Mouse (Mus musculus) intestine, postnatal 0 days (tissue): ENCODE data around the gene Prm1. TPM values are rescaled to one million over a fixed set of nuclear protein-coding genes. Genes with fewer than 3 reads are reported as not detected.

ENCODE experiments used
- ATAC-seq: fragments of 200-750 bp; cut with Nextera tagmentation; 2 replicates; pipeline ENCODE4 v1.8.0; 2017; ENCODE audit warnings: mild to moderate bottlenecking, moderate TSS enrichment, moderate library complexity
- H3K27ac ChIP-seq: fragments of 300-500 bp; sonication (generic); 2 replicates; pipeline ENCODE4 v1.5.1; 2014; ENCODE audit warnings: mild to moderate bottlenecking, low read depth, low read length, moderate library complexity
- H3K27me3 ChIP-seq: fragments of 300-500 bp; sonication (generic); replicated peaks from 2 replicates; pipeline ENCODE4 v1.6.1; 2014; ENCODE audit warnings: low read length, mixed read lengths; ENCODE audit not compliant: control insufficient read depth, insufficient read depth
- H3K36me3 ChIP-seq: fragments of 300-500 bp; sonication (generic); 2 replicates; pipeline ENCODE4 v1.6.1; 2014; ENCODE audit warnings: mild to moderate bottlenecking, moderate library complexity; ENCODE audit not compliant: control insufficient read depth, insufficient read depth
- H3K4me1 ChIP-seq: fragments of 300-500 bp; sonication (generic); replicated peaks from 2 replicates; pipeline ENCODE4 v1.6.1; 2014; ENCODE audit warnings: antibody characterized with exemption, low read length, mixed read lengths; ENCODE audit not compliant: control insufficient read depth, insufficient read depth
- H3K4me2 ChIP-seq: fragments of 300-500 bp; sonication (generic); replicated peaks from 2 replicates; pipeline ENCODE4 v1.6.1; 2014; ENCODE audit warnings: low read depth, mild to moderate bottlenecking, moderate library complexity
- H3K4me3 ChIP-seq: fragments of 300-500 bp; sonication (generic); 2 replicates; pipeline ENCODE4 v1.5.1; 2014; ENCODE audit warnings: low read depth, low read length
- H3K9ac ChIP-seq: fragments of 300-500 bp; sonication (generic); 2 replicates; pipeline ENCODE4 v1.6.1; 2014; ENCODE audit warnings: mild to moderate bottlenecking, low read depth, low read length
- H3K9me3 ChIP-seq: fragments of 300-500 bp; sonication (generic); 2 replicates; pipeline ENCODE4 v1.6.1; 2016; ENCODE audit warnings: mixed run types; ENCODE audit not compliant: control insufficient read depth
- CTCF ChIP-seq: sonication (generic); IDR thresholded peaks from 2 replicates; pipeline ENCODE4 v1.5.1; 2016; ENCODE audit warnings: low read depth, mild to moderate bottlenecking, control low read depth, antibody characterized with exemption, moderate library complexity
- WGBS: fragments of 180-500 bp; shearing (Covaris S2); extraction: QIAGEN DNeasy Blood & Tissue Kit; methylation state at CpG from one replicate; pipeline ENCODE4 v1.1.7; 2014; 5-methylcytosine and 5-hydroxymethylcytosine counted together
- polyA plus RNA-seq: library from polyadenylated mRNA; unstranded; fragments of >200 nt; fragmentation: Nextera tagmentation; extraction: Ambion mirVana; gene quantifications from 2 replicates; pipeline ENCODE4 v1.2.1, GENCODE M21; 2015

Prm1 gene
- polyA plus RNA-seq, 1 experiment from 2014 or later, result not detected

DNA sequence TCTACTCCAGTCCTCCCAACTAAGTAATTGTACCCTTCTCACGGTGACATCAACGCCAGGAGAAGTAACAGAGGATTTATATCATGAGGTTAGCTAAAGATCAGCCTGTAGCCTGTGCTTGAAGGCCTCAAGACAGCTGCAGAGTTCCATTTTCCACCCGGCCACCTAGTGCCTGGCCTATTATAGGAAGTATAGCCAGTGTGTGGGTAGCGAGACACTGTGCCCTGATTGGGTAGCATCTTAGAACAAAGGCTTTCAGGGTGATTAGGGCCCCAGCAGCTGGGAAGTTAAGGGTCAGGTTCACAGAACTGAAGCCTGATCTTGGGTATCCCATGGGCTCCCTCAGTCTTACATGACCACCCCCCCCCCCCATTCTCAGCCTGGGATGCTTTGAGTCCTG, 16.8 kb downstream of the Prm1 start:
- Histone ChIP-seq H3K4me3 (no peak overlapping the region), H3K4me1 (0 out of 2 replicates have a peak, but pooled peaks cover 6% of the 10 kb centered on the region), H3K9me3 (no peaks in the 10 kb centered on the region), H3K27ac (no peak overlapping the region), H3K4me2 (no peak overlapping the region), H3K36me3 (no peaks in the 10 kb centered on the region), H3K27me3 (no peaks in the 10 kb centered on the region), H3K9ac (no peak overlapping the region)
- 82% methylated on average over 4 of the region's 4 CpGs for WGBS
- no peak for ATAC-seq
- no peak for TF ChIP-seq CTCF

DNA sequence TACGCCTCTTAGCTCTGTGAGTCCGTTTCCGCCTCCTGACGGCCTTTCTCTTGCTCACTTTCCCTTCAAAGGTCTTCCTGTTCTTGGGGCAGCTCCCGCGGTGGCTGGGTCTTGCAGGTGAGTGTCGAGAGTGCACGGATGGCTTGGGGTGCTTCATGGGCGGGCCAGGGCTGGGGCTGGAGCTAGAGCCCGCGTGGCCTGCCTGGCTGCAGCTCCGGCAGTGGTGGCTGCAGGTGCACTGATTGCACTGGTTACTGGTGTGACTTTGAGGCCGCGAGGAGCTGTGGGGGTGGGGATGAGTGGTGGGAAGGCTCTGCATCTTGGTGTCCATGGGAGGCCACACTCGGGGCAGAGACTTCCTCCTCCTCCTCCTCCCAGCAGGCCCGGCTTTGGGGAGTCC, 17.4 kb downstream of the Prm1 start, which contains the start of gene Tnp2:
Tnp2 (minus strand) TSS at position 390 of the 400 bp plus-strand sequence.
- Histone ChIP-seq H3K4me1 (0 out of 2 replicates have a peak, but pooled peaks cover 8% of the 10 kb centered on the region), H3K9ac (no peak within 1 kb of the TSS), H3K9me3 (no peaks in the 10 kb centered on the region), H3K27ac (no peak within 1 kb of the TSS), H3K27me3 (no peaks in the 10 kb centered on the region), H3K36me3 (no peaks in the 10 kb centered on the region), H3K4me2 (no peak within 1 kb of the TSS), H3K4me3 (no peak within 1 kb of the TSS)
- no peak for ATAC-seq
- 45% methylated on average over 16 of the region's 16 CpGs for WGBS
- no peak for TF ChIP-seq CTCF

DNA sequence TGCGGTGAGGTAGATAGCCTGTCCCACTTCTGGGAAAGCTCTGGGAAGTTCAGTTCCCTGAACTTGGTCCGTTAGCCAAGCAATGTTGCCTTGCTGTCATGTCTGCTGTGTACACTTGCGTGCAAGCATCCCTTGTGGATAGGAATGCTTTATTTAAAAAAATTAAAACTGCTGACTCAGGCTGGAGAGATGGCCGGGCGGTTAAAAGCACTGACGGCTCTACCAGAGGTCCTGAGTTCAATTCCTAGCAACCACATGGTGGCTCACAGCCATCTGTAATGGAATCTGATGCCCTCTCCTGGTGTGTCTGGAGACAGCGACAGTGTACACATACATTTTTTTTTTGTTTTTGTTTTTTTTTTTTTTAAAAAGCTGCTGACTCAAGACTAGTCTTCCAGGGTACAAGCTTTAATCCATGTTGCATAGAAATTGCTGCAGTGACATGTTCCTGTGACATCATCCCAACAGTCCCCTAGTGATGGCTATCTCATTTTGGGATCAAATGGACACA, 18.0 kb downstream of the Prm1 start:
- no peak for ATAC-seq
- Histone ChIP-seq H3K9me3 (no peaks in the 10 kb centered on the region), H3K27me3 (no peaks in the 10 kb centered on the region), H3K4me2 (no peak overlapping the region), H3K27ac (no peak overlapping the region), H3K36me3 (no peaks in the 10 kb centered on the region), H3K4me1 (0 out of 2 replicates have a peak, but pooled peaks cover 8% of the 10 kb centered on the region), H3K4me3 (no peak overlapping the region), H3K9ac (no peak overlapping the region)
- TF ChIP-seq CTCF, result peak; percentile 28; the same call in 1 of the 2 replicates
- WGBS, result 76% methylated on average over 7 of the region's 7 CpGs

DNA sequence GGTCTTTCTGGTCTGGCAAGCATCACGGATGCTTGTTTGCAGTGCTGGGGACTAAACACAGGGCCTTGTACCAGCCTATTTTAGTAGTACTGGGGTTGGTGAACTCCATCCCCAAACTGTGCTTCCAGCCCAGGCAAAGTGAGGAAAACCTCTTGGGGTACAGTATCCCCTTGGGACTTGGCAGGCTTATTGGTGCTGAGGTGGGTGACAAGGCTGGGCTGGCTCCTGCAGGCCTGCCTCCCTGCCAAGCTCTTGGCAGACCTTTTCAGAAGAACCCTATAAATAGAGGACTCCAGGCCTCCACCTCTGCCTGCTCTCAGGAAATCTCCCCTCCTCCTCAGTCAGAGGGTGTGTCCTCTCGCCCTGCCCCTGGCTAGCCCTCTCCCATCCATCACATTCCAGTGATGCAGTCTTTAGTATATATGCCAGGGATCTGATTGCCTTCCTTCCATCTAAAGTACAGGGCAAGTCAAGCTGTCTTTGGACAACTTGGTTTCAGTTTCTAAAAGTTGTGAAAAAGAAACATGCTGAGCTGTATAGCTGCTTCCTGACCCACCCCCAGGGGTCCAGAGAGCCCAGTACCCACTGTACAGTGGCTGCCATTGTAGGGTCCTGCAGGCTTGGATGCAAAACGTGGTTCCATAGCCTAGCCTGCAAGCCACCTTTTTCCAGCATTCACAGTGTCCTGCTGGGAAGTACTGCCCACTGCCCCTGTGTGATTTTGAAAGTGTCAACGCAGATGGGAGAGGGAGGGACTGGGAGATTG, 18.7 kb downstream of the Prm1 start:
- no peaks in the 10 kb centered on the region for H3K9me3 ChIP-seq
- no peak for ATAC-seq
- H3K4me2 ChIP-seq, result no peak overlapping the region
- no peak for TF ChIP-seq CTCF
- no peak overlapping the region for H3K9ac ChIP-seq
- 71% methylated on average over 4 of the region's 4 CpGs for WGBS
- 0 out of 2 replicates have a peak overlapping the region, but pooled peaks have one; percentile 97 for H3K27ac ChIP-seq
- H3K36me3 ChIP-seq, result no peaks in the 10 kb centered on the region
- H3K4me1 ChIP-seq, result 0 out of 2 replicates have a peak, but pooled peaks cover 8% of the 10 kb centered on the region
- no peak overlapping the region for H3K4me3 ChIP-seq
- no peaks in the 10 kb centered on the region for H3K27me3 ChIP-seq

DNA sequence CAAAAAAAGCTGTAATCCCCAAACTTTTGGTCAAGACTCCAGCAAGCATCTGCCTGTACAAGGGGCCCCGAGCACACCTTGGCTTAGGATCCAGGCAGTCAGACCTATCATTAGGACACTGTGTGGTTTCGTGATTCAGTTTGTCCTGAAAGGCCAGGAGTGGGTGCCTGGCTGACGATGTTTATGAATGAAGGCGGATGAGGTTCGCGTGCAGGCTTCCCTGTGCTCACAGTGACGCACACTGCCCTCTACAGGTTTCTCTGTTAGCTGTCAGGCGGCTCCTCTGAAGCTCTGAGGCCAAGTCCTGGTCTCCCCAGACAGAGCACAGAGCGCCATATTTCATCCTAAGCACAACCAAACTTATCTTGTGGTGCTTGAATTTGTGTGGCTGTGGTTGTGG, 19.4 kb downstream of the Prm1 start:
- H3K36me3 ChIP-seq, result no peaks in the 10 kb centered on the region
- 3% methylated on average over 9 of the region's 9 CpGs for WGBS
- H3K9me3 ChIP-seq, result no peaks in the 10 kb centered on the region
- H3K4me2 ChIP-seq, result peak overlapping the region; percentile 100
- peak; percentile 44 for ATAC-seq
- peak; percentile 95 for TF ChIP-seq CTCF
- peak overlapping the region; percentile 97 for H3K27ac ChIP-seq
- no peaks in the 10 kb centered on the region for H3K27me3 ChIP-seq
- H3K4me1 ChIP-seq, result 0 out of 2 replicates have a peak, but pooled peaks cover 8% of the 10 kb centered on the region
- H3K4me3 ChIP-seq, result peak overlapping the region; percentile 81
- H3K9ac ChIP-seq, result peak overlapping the region; percentile 77

DNA sequence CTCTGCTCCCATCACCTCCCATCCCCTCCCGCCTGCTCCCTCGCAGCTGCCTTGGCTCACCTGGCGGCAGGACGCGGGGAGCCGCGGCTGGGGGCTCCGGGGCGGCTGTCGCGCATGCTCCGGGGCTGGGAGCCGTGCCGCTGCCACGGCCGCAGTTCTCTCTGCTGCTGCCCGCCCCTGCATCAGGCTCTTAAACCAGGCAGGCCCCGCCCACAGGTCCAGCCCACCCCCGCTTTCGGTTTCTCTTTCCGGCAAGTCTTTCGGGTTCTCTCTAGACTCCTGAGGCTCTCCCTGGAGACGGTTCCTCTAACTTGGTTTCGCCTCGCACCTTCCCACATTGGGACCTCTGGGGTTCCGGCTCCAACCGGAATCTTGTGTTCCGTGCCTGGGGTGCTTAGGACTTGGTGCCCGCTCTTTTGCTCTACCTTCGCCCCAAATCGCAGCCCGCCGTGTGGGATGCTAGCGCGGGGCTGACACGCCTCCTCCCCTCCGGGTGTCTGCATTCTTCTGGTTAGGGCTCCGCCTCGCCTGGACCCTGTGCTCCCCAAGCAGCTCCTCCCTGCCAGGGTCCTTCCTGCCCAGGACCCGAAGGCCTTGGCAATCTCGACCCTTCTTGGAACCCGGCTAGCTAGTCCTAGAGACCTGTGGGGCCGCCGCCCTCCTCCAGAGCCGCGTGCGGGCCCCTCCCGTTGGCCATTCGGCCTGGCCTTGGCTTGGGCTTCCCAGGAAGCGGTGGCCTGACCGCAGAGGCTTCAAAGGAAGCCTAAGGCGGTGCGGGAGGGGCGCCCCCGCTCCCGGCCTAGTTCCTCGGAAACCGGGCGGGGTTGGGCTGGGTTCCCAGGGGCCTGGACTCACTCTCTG, 20.0 kb downstream of the Prm1 start, which contains the start of gene Socs1:
Socs1 (minus strand) TSS at position 166 of the 861 bp plus-strand sequence.
- H3K27ac ChIP-seq, result peak within 1 kb of the TSS; percentile 97
- H3K4me2 ChIP-seq, result peak within 1 kb of the TSS; percentile 100
- no peaks in the 10 kb centered on the region for H3K36me3 ChIP-seq
- under 1% methylated on average over 59 of the region's 59 CpGs for WGBS
- 0 out of 2 replicates have a peak, but pooled peaks cover 8% of the 10 kb centered on the region for H3K4me1 ChIP-seq
- H3K4me3 ChIP-seq, result peak within 1 kb of the TSS; percentile 81
- no peaks in the 10 kb centered on the region for H3K27me3 ChIP-seq
- ATAC-seq, result peak; percentile 85
- H3K9ac ChIP-seq, result peak within 1 kb of the TSS; percentile 77
- no peaks in the 10 kb centered on the region for H3K9me3 ChIP-seq
- TF ChIP-seq CTCF, result no peak
